Mouse (Mus musculus) MEL-GATA-1-ER (cell line): ENCODE measurements around the gene Map3k5.
"Not testable (repeated sequence)": the region's sequence is repeated elsewhere in the genome, so short reads cannot be mapped to it uniquely, and the experiment has no call there.

ENCODE experiments used
- DNase-seq: peaks from one replicate; pipeline ENCODE4 v3.0.0-alpha.2; 2012; ENCODE audit warnings: low read depth; ENCODE audit errors: extremely low read depth

Gene Map3k5

GRCm38 (mm10) chr10:19934384-19935294 lies at the start of gene Map3k5:
Gene Map3k5 (plus strand): TSS chr10:19934472.
- no peak for DNase-seq

- DNase-seq, result peak; percentile 86
These were observed 48.0 kb upstream of the Map3k5 start for GRCm38 (mm10) chr10:19886249-19886648.

- no peak for DNase-seq
These were observed 44.4 kb upstream of the Map3k5 start for GRCm38 (mm10) chr10:19889908-19890307.

GRCm38 (mm10) chr10:19891686-19892085 lies 42.6 kb upstream of the Map3k5 start:
- no peak for DNase-seq

GRCm38 (mm10) chr10:19893146-19893545 lies 41.1 kb upstream of the Map3k5 start:
- no peak for DNase-seq

- no peak for DNase-seq
These were observed 40.3 kb upstream of the Map3k5 start for GRCm38 (mm10) chr10:19893976-19894375.

GRCm38 (mm10) chr10:19900191-19900590 lies 34.1 kb upstream of the Map3k5 start:
- DNase-seq, result no peak

- no peak for DNase-seq
These were observed 32.3 kb upstream of the Map3k5 start for GRCm38 (mm10) chr10:19901992-19902391.

- DNase-seq, result no peak
These were observed 30.0 kb upstream of the Map3k5 start for GRCm38 (mm10) chr10:19904077-19904820.

- DNase-seq, result peak; percentile 83
These were observed 26.9 kb upstream of the Map3k5 start, which contains the start of gene Pex7 for GRCm38 (mm10) chr10:19907246-19907804. Gene Pex7 (minus strand): TSS chr10:19907689.

GRCm38 (mm10) chr10:19908076-19908475 lies 26.2 kb upstream of the Map3k5 start:
- DNase-seq, result no peak

GRCm38 (mm10) chr10:19910516-19910915 lies 23.8 kb upstream of the Map3k5 start:
- no peak for DNase-seq

- no peak for DNase-seq
These were observed 22.7 kb upstream of the Map3k5 start for GRCm38 (mm10) chr10:19911583-19911982.

- no peak for DNase-seq
These were observed 20.5 kb upstream of the Map3k5 start for GRCm38 (mm10) chr10:19913806-19914205.

GRCm38 (mm10) chr10:19915301-19915700 lies 19.0 kb upstream of the Map3k5 start:
- peak; percentile 54 for DNase-seq

- no peak for DNase-seq
These were observed 11.9 kb upstream of the Map3k5 start for GRCm38 (mm10) chr10:19922410-19922809.

GRCm38 (mm10) chr10:19924256-19924655 lies 10.0 kb upstream of the Map3k5 start:
- no peak for DNase-seq

GRCm38 (mm10) chr10:19926391-19926897 lies 7.8 kb upstream of the Map3k5 start:
- not testable (repeated sequence) for DNase-seq

GRCm38 (mm10) chr10:19928205-19928604 lies 6.1 kb upstream of the Map3k5 start:
- no peak for DNase-seq

- DNase-seq, result no peak
These were observed 1.3 kb upstream of the Map3k5 start for GRCm38 (mm10) chr10:19932986-19933385.

- DNase-seq, result peak; percentile 35
These were observed 525 bp upstream of the Map3k5 start for GRCm38 (mm10) chr10:19933511-19934383.
